Mouse (Mus musculus): Measurements from ENCODE around the gene Fbxw11. TPM values are rescaled to one million over a fixed set of nuclear protein-coding genes. Genes with fewer than 3 reads are reported as not detected.

Fbxw11 gene
- polyA plus RNA-seq, 1 experiment from 2014 or later: 114 TPM

DNA sequence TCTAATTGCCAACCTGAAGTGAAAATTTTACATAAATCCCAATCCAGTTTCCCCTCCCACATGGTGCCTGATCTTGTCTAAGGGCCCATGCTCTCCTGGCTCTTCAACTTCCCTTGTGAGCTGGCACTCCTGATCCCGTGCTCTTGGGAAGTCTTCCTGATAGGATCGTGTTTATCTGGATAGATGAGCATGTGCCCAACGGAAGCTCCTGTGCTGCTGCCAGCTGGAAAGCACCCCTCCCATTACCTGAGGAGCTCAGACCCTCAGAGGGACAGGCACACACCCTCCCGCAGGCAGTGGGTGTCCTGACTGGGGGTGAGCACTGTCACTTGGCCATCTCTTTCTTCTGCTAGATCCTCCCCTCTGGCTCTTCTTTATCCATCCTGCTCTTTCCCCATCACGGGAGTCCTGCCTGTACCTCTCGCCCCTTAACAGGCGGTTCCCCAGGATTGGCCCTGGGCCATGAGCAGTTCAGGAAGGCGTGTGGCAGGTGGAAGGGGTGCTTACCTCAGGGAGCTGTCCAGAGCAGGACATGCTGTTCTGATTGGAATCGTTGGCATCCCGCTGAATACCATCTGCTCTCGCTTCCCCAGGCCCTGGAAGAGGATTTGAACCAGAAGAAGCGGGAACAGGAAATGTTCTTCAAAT is 20.6 kb upstream of the Fbxw11 start:
- Histone ChIP-seq H3K27ac (no peak overlapping the region), H3K36me3 (replicated peaks; ENCODE audit: control insufficient read depth, insufficient read depth) (no peaks in the 10 kb centered on the region), H3K9me3 (ENCODE audit: control insufficient read depth, low read length) (no peaks in the 10 kb centered on the region), H3K9ac (no peak overlapping the region), H3K27me3 (ENCODE audit: control insufficient read depth, insufficient read depth, low read length) (no peaks in the 10 kb centered on the region), H3K4me1 (replicated peaks; ENCODE audit: control insufficient read depth, insufficient read depth, low read length) (peaks cover 13% of the 10 kb centered on the region; the same call in 1 of the 2 replicates), H3K4me2 (replicated peaks) (no peak overlapping the region), H3K4me3 (replicated peaks; ENCODE audit: low read length) (no peak overlapping the region)
- DNase-seq (ENCODE audit: low spot score): no peak
- no peak for ATAC-seq (ENCODE audit: low FRiP score)
- 75% methylated on average over 12 of the region's 12 CpGs for WGBS

DNA sequence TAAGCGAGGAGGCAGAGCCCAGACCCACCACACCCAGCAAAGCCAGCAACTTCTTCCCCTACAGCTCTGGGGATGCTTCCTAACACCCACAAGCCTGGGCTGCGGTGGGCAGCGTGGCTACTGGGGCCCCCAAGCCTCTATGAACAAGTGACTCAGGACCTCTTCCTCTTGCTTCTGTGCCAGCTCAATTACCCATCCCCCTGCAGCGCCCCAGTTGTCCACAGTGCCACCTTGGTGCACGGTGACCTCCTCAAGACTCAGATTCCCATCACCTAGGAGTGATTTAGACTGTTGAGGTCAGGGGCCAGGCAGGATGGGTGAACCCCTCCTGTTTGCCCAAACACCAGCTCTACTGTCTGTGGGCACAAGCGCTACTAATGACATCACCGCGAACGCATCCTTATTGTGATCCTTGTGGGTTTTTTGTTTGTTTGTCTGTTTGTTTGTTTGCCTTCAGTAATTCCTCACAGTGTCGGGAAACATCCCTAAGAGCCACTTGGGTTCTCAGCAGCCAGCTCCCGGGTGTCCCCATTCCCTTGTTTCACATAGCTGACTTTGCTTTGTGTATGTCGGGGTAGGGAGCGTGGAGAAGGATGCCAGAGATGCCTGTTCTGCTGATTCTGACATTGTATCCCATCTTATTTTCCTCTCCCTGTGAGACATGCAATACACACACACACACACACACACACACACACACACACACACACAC is 19.9 kb upstream of the Fbxw11 start:
- DNase-seq (ENCODE audit: low spot score) (no peak), ATAC-seq (ENCODE audit: low FRiP score) (no peak)
- Histone ChIP-seq H3K4me3 (replicated peaks; ENCODE audit: low read length) (no peak overlapping the region), H3K36me3 (replicated peaks; ENCODE audit: control insufficient read depth, insufficient read depth) (no peaks in the 10 kb centered on the region), H3K9me3 (ENCODE audit: control insufficient read depth, low read length) (no peaks in the 10 kb centered on the region), H3K9ac (no peak overlapping the region), H3K4me1 (replicated peaks; ENCODE audit: control insufficient read depth, insufficient read depth, low read length) (peaks cover 13% of the 10 kb centered on the region; the same call in 1 of the 2 replicates), H3K27me3 (ENCODE audit: control insufficient read depth, insufficient read depth, low read length) (no peaks in the 10 kb centered on the region), H3K4me2 (replicated peaks) (no peak overlapping the region), H3K27ac (no peak overlapping the region)
- 85% methylated on average over 13 of the region's 13 CpGs for WGBS

GRCm38 (mm10) chr11:32623236-32623635 is 19.3 kb upstream of the Fbxw11 start:
- ATAC-seq (ENCODE audit: low FRiP score) (peak; percentile 29; the same call in 1 of the 2 replicates), DNase-seq (ENCODE audit: low spot score) (no peak)
- H3K4me3 ChIP-seq (replicated peaks; ENCODE audit: low read length): no peak overlapping the region
- H3K4me2 ChIP-seq (replicated peaks): no peak overlapping the region
- H3K27ac ChIP-seq: no peak overlapping the region
- no peaks in the 10 kb centered on the region for H3K36me3 ChIP-seq (replicated peaks; ENCODE audit: control insufficient read depth, insufficient read depth)
- no peak overlapping the region for H3K9ac ChIP-seq
- H3K27me3 ChIP-seq (ENCODE audit: control insufficient read depth, insufficient read depth, low read length): no peaks in the 10 kb centered on the region
- peaks cover 13% of the 10 kb centered on the region; the same call in 1 of the 2 replicates for H3K4me1 ChIP-seq (replicated peaks; ENCODE audit: control insufficient read depth, insufficient read depth, low read length)
- no peaks in the 10 kb centered on the region for H3K9me3 ChIP-seq (ENCODE audit: control insufficient read depth, low read length)
- WGBS: 70% methylated on average over 5 of the region's 5 CpGs

- DNase-seq (ENCODE audit: low spot score): no peak
- H3K4me3 ChIP-seq (replicated peaks; ENCODE audit: low read length): no peak overlapping the region
- no peak overlapping the region for H3K27ac ChIP-seq
- no peaks in the 10 kb centered on the region for H3K27me3 ChIP-seq (ENCODE audit: control insufficient read depth, insufficient read depth, low read length)
- no peak for ATAC-seq (ENCODE audit: low FRiP score)
- no peak overlapping the region for H3K9ac ChIP-seq
- H3K9me3 ChIP-seq (ENCODE audit: control insufficient read depth, low read length): no peaks in the 10 kb centered on the region
- peaks cover 13% of the 10 kb centered on the region; the same call in 1 of the 2 replicates for H3K4me1 ChIP-seq (replicated peaks; ENCODE audit: control insufficient read depth, insufficient read depth, low read length)
- no peaks in the 10 kb centered on the region for H3K36me3 ChIP-seq (replicated peaks; ENCODE audit: control insufficient read depth, insufficient read depth)
- H3K4me2 ChIP-seq (replicated peaks): no peak overlapping the region
- WGBS: 62% methylated on average over 6 of the region's 6 CpGs
Observed at GRCm38 (mm10) chr11:32623912-32624311, 18.6 kb upstream of the Fbxw11 start.

DNA sequence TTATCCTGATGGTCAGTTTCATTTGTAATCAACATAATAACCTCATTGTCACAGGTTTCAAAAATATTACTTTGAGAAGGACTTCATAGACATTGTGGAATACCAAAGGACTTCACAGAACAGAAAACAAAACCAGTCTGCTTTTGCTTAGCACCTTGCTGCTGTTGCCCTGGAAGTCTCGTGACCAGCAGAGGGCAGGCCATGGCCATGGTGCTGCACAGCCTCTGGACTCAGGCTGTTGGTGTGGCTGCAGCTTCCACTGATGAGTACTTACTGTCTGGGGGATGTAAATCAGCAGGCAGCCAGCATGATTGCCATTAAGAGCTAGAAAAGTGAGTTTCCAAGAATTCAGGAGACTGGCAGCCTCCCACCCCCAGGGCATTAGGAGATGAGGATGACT is 16.8 kb upstream of the Fbxw11 start:
- DNase-seq (ENCODE audit: low spot score) (no peak), ATAC-seq (ENCODE audit: low FRiP score) (no peak)
- Histone ChIP-seq H3K4me3 (replicated peaks; ENCODE audit: low read length) (no peak overlapping the region), H3K9ac (no peak overlapping the region), H3K4me2 (replicated peaks) (no peak overlapping the region), H3K36me3 (replicated peaks; ENCODE audit: control insufficient read depth, insufficient read depth) (no peaks in the 10 kb centered on the region), H3K9me3 (ENCODE audit: control insufficient read depth, low read length) (no peaks in the 10 kb centered on the region), H3K27ac (no peak overlapping the region), H3K4me1 (replicated peaks; ENCODE audit: control insufficient read depth, insufficient read depth, low read length) (0 out of 2 replicates have a peak, but pooled peaks cover 5% of the 10 kb centered on the region), H3K27me3 (ENCODE audit: control insufficient read depth, insufficient read depth, low read length) (no peaks in the 10 kb centered on the region)
- WGBS: 63% methylated on average over 1 of the region's 1 CpGs

- WGBS: 83% methylated on average over 6 of the region's 6 CpGs
- no peak overlapping the region for H3K4me3 ChIP-seq (replicated peaks; ENCODE audit: low read length)
- H3K9ac ChIP-seq: no peak overlapping the region
- no peaks in the 10 kb centered on the region for H3K27me3 ChIP-seq (ENCODE audit: control insufficient read depth, insufficient read depth, low read length)
- H3K9me3 ChIP-seq (ENCODE audit: control insufficient read depth, low read length): no peaks in the 10 kb centered on the region
- H3K36me3 ChIP-seq (replicated peaks; ENCODE audit: control insufficient read depth, insufficient read depth): no peaks in the 10 kb centered on the region
- ATAC-seq (ENCODE audit: low FRiP score): no peak
- 0 out of 2 replicates have a peak, but pooled peaks cover 5% of the 10 kb centered on the region for H3K4me1 ChIP-seq (replicated peaks; ENCODE audit: control insufficient read depth, insufficient read depth, low read length)
- no peak overlapping the region for H3K27ac ChIP-seq
- DNase-seq (ENCODE audit: low spot score): no peak
- no peak overlapping the region for H3K4me2 ChIP-seq (replicated peaks)
Observed at GRCm38 (mm10) chr11:32626079-32626478, 16.4 kb upstream of the Fbxw11 start.

GRCm38 (mm10) chr11:32627900-32628299 is 14.6 kb upstream of the Fbxw11 start:
- 84% methylated on average over 6 of the region's 6 CpGs for WGBS
- Histone ChIP-seq H3K27me3 (ENCODE audit: control insufficient read depth, insufficient read depth, low read length) (no peaks in the 10 kb centered on the region), H3K4me3 (replicated peaks; ENCODE audit: low read length) (no peak overlapping the region), H3K4me2 (replicated peaks) (no peak overlapping the region), H3K9ac (no peak overlapping the region), H3K27ac (no peak overlapping the region), H3K4me1 (replicated peaks; ENCODE audit: control insufficient read depth, insufficient read depth, low read length) (0 out of 2 replicates have a peak, but pooled peaks cover 5% of the 10 kb centered on the region), H3K36me3 (replicated peaks; ENCODE audit: control insufficient read depth, insufficient read depth) (no peaks in the 10 kb centered on the region), H3K9me3 (ENCODE audit: control insufficient read depth, low read length) (no peaks in the 10 kb centered on the region)
- DNase-seq (ENCODE audit: low spot score): no peak
- ATAC-seq (ENCODE audit: low FRiP score): no peak

- no peak overlapping the region for H3K9ac ChIP-seq
- ATAC-seq (ENCODE audit: low FRiP score) (no peak), DNase-seq (ENCODE audit: low spot score) (no peak)
- no peak overlapping the region for H3K4me3 ChIP-seq (replicated peaks; ENCODE audit: low read length)
- no peak overlapping the region for H3K27ac ChIP-seq
- H3K36me3 ChIP-seq (replicated peaks; ENCODE audit: control insufficient read depth, insufficient read depth): no peaks in the 10 kb centered on the region
- no peaks in the 10 kb centered on the region for H3K4me1 ChIP-seq (replicated peaks; ENCODE audit: control insufficient read depth, insufficient read depth, low read length)
- H3K4me2 ChIP-seq (replicated peaks): no peak overlapping the region
- WGBS: 91% methylated on average over 4 of the region's 4 CpGs
- H3K9me3 ChIP-seq (ENCODE audit: control insufficient read depth, low read length): no peaks in the 10 kb centered on the region
- no peaks in the 10 kb centered on the region for H3K27me3 ChIP-seq (ENCODE audit: control insufficient read depth, insufficient read depth, low read length)
Observed at GRCm38 (mm10) chr11:32629713-32630211, 12.8 kb upstream of the Fbxw11 start.

- Histone ChIP-seq H3K4me1 (replicated peaks; ENCODE audit: control insufficient read depth, insufficient read depth, low read length) (no peaks in the 10 kb centered on the region), H3K27ac (no peak overlapping the region), H3K9me3 (ENCODE audit: control insufficient read depth, low read length) (no peaks in the 10 kb centered on the region), H3K36me3 (replicated peaks; ENCODE audit: control insufficient read depth, insufficient read depth) (no peaks in the 10 kb centered on the region), H3K9ac (no peak overlapping the region), H3K4me2 (replicated peaks) (no peak overlapping the region), H3K4me3 (replicated peaks; ENCODE audit: low read length) (no peak overlapping the region), H3K27me3 (ENCODE audit: control insufficient read depth, insufficient read depth, low read length) (no peaks in the 10 kb centered on the region)
- ATAC-seq (ENCODE audit: low FRiP score) (no peak), DNase-seq (ENCODE audit: low spot score) (no peak)
- 98% methylated on average over 5 of the region's 5 CpGs for WGBS
Observed at GRCm38 (mm10) chr11:32632671-32633070, 9.9 kb upstream of the Fbxw11 start.
